Mouse (Mus musculus) CH12.LX (cell line): ENCODE results near the gene St5.

ENCODE experiments used
- CHD2 ChIP-seq: IDR thresholded peaks from 2 replicates; pipeline ENCODE4 v1.6.1; 2011; ENCODE audit warnings: low read length, improper control_type of control experiment
- CTCF ChIP-seq, 2 experiments: IDR thresholded peaks in 1 of 2; conservative IDR thresholded peaks in 1 of 2; 2 replicates each; pipeline ENCODE4 v1.5.1; 2011 to 2012; ENCODE audit warnings: low read depth in 2 of 2, low read length in 2 of 2, improper control_type of control experiment in 1 of 2, inconsistent platforms in 1 of 2, mild to moderate bottlenecking in 1 of 2, moderate library complexity in 1 of 2
- E2F4 ChIP-seq: IDR thresholded peaks from 2 replicates; pipeline ENCODE4 v1.6.1; 2011; ENCODE audit warnings: low read depth, low read length, improper control_type of control experiment; ENCODE audit not compliant: insufficient replicate concordance
- MAX ChIP-seq: IDR thresholded peaks from 2 replicates; pipeline ENCODE4 v1.6.1; 2011; ENCODE audit warnings: low read length, improper control_type of control experiment
- MEF2A ChIP-seq: IDR thresholded peaks from 2 replicates; pipeline ENCODE4 v1.6.1; 2014; ENCODE audit warnings: low read depth, mild to moderate bottlenecking, inconsistent platforms, low read length, improper control_type of control experiment, borderline replicate concordance
- NELFE ChIP-seq: IDR thresholded peaks from 2 replicates; pipeline ENCODE4 v1.6.1; 2011; ENCODE audit warnings: low read depth, low read length, improper control_type of control experiment
- POLR2A ChIP-seq: IDR thresholded peaks from 2 replicates; pipeline ENCODE4 v1.6.1; 2011; ENCODE audit warnings: low read depth, mild to moderate bottlenecking, improper control_type of control experiment, low read length
- RCOR1 ChIP-seq: conservative IDR thresholded peaks from 2 replicates; pipeline ENCODE4 v1.6.1; 2012; ENCODE audit warnings: low read depth, mild to moderate bottlenecking, inconsistent platforms, low read length, improper control_type of control experiment
- SMC3 ChIP-seq: IDR thresholded peaks from 2 replicates; pipeline ENCODE4 v1.6.1; 2011; ENCODE audit warnings: low read depth, low read length, improper control_type of control experiment
- TCF12 ChIP-seq: IDR thresholded peaks from 2 replicates; pipeline ENCODE4 v1.6.1; 2014; ENCODE audit warnings: low read depth, mild to moderate bottlenecking, inconsistent platforms, low read length, improper control_type of control experiment
- USF1 ChIP-seq: IDR thresholded peaks from 2 replicates; pipeline ENCODE4 v1.6.1; 2014; ENCODE audit warnings: low read depth, mild to moderate bottlenecking, inconsistent platforms, low read length, improper control_type of control experiment

GRCm38 (mm10) chr7:109544792-109545191, 158.6 kb downstream of the St5 start:
- no peak for TF ChIP-seq USF1
- no peak for TF ChIP-seq NELFE
- TF ChIP-seq MAX = no peak
- TF ChIP-seq RCOR1 = no peak
- no peak for TF ChIP-seq MEF2A
- TF ChIP-seq CTCF (conservative IDR thresholded peaks at IDR 0.05 in 1 of 2, IDR thresholded peaks at IDR 0.05 in 1 of 2; ENCODE audit: low read depth in 2 of 2, low read length in 2 of 2) = no peak
- TF ChIP-seq CHD2 = no peak
- no peak for TF ChIP-seq TCF12
- TF ChIP-seq E2F4 = no peak
- TF ChIP-seq POLR2A = no peak
- no peak for TF ChIP-seq SMC3
